Mouse (Mus musculus): Measurements from ENCODE around the gene Rin3.

The Rin3 gene

GRCm38 (mm10) chr12:102382180-102382579 lies 99.3 kb downstream of the Rin3 start:
- no peak for DNase-seq

- no peak for DNase-seq
Measured at GRCm38 (mm10) chr12:102383288-102383687, 100.4 kb downstream of the Rin3 start.

- DNase-seq = no peak
Measured at GRCm38 (mm10) chr12:102384819-102385218, 102.0 kb downstream of the Rin3 start.

- DNase-seq = peak; percentile 75 to 83
Measured at GRCm38 (mm10) chr12:102387219-102387917, 104.5 kb downstream of the Rin3 start.

GRCm38 (mm10) chr12:102390042-102390441 lies 107.2 kb downstream of the Rin3 start:
- no peak for DNase-seq

- no peak for DNase-seq
Measured at GRCm38 (mm10) chr12:102391109-102391508, 108.3 kb downstream of the Rin3 start.

GRCm38 (mm10) chr12:102391982-102392381 lies 109.1 kb downstream of the Rin3 start:
- DNase-seq = no peak

- no peak for DNase-seq
Measured at GRCm38 (mm10) chr12:102394496-102394895, 111.6 kb downstream of the Rin3 start.

- DNase-seq = no peak
Measured at GRCm38 (mm10) chr12:102395537-102395936, 112.7 kb downstream of the Rin3 start.

GRCm38 (mm10) chr12:102395998-102396991 lies 113.4 kb downstream of the Rin3 start:
- DNase-seq = no peak

- no peak for DNase-seq
Measured at GRCm38 (mm10) chr12:102398588-102398987, 115.7 kb downstream of the Rin3 start.

GRCm38 (mm10) chr12:102413171-102413570 lies 130.3 kb downstream of the Rin3 start:
- no peak for DNase-seq

GRCm38 (mm10) chr12:102414686-102415085 lies 131.8 kb downstream of the Rin3 start:
- DNase-seq = no peak

GRCm38 (mm10) chr12:102416391-102416837 lies 133.6 kb downstream of the Rin3 start:
- DNase-seq = no peak

- DNase-seq = no peak
Measured at GRCm38 (mm10) chr12:102416955-102417510, 134.2 kb downstream of the Rin3 start.

GRCm38 (mm10) chr12:102417701-102418100 lies 134.9 kb downstream of the Rin3 start:
- no peak for DNase-seq

GRCm38 (mm10) chr12:102419544-102419943 lies 136.7 kb downstream of the Rin3 start:
- no peak for DNase-seq

GRCm38 (mm10) chr12:102420168-102420890 lies 137.5 kb downstream of the Rin3 start:
- DNase-seq = no peak

GRCm38 (mm10) chr12:102422065-102422464 lies 139.2 kb downstream of the Rin3 start:
- no peak for DNase-seq

- no peak for DNase-seq
Measured at GRCm38 (mm10) chr12:102422623-102423320, 139.9 kb downstream of the Rin3 start.

- no peak for DNase-seq
Measured at GRCm38 (mm10) chr12:102423625-102424024, 140.8 kb downstream of the Rin3 start.

GRCm38 (mm10) chr12:102424456-102424855 lies 141.6 kb downstream of the Rin3 start:
- DNase-seq = no peak

All from thymus, postnatal 36 days (tissue).